Mouse (Mus musculus) brown adipose tissue, adult 24 weeks (tissue): Measurements from ENCODE around the gene Rab7. TPM values are rescaled to one million over a fixed set of nuclear protein-coding genes. Genes with fewer than 3 reads are reported as not detected.
A peak's percentile ranks its signal among the peaks of the same experiment; 100 is the strongest.
"Not testable (repeated sequence)": the region's sequence is repeated elsewhere in the genome, so short reads cannot be mapped to it uniquely, and the experiment has no call there.

Source experiments
- H3K27ac ChIP-seq: fragments of 200-500 bp; replicated peaks from 2 replicates; pipeline ENCODE4 v1.5.1; 2012; ENCODE audit warnings: low read depth, mild to moderate bottlenecking, low read length
- H3K4me1 ChIP-seq: fragments of 200-500 bp; 2 replicates; pipeline ENCODE4 v1.6.1; 2012; ENCODE audit warnings: low read length, mixed read lengths; ENCODE audit not compliant: control insufficient read depth, insufficient read depth, insufficient read length
- H3K4me3 ChIP-seq: fragments of 200-500 bp; 2 replicates; pipeline ENCODE4 v1.5.1; 2012; ENCODE audit warnings: low read depth, mild to moderate bottlenecking, low read length, moderate library complexity; ENCODE audit not compliant: insufficient read depth
- polyA plus RNA-seq: library from polyadenylated mRNA; stranded (reverse); fragments of >200 nt; gene quantifications from 2 replicates; pipeline ENCODE4 v1.2.4, GENCODE M21; 2012; ENCODE audit not compliant: missing spikeins, insufficient read depth, insufficient read length

Rab7 gene
- polyA plus RNA-seq, 1 experiment = 234 TPM

GRCm38 (mm10) chr6:87996606-87997005, 48.5 kb downstream of the Rab7 start:
- Histone ChIP-seq H3K4me1 (peaks cover 12% of the 10 kb centered on the region), H3K27ac (no peak overlapping the region), H3K4me3 (no peak overlapping the region)

GRCm38 (mm10) chr6:87995519-87995918, 49.6 kb downstream of the Rab7 start:
- H3K27ac ChIP-seq = no peak overlapping the region
- H3K4me3 ChIP-seq = no peak overlapping the region

GRCm38 (mm10) chr6:87993790-87994571, 51.1 kb downstream of the Rab7 start:
- no peak overlapping the region for H3K4me3 ChIP-seq
- H3K4me1 ChIP-seq = peaks cover 12% of the 10 kb centered on the region
- no peak overlapping the region for H3K27ac ChIP-seq

More at GRCm38 (mm10) chr6:87995519-87995918, 49.6 kb downstream of the Rab7 start:
- H3K4me1 ChIP-seq = peaks cover 12% of the 10 kb centered on the region

GRCm38 (mm10) chr6:87992733-87993132, 52.3 kb downstream of the Rab7 start:
- H3K4me1 ChIP-seq = peaks cover 12% of the 10 kb centered on the region
- H3K4me3 ChIP-seq = no peak overlapping the region

GRCm38 (mm10) chr6:87991886-87992285, 53.2 kb downstream of the Rab7 start:
- Histone ChIP-seq H3K4me3 (no peak overlapping the region), H3K27ac (no peak overlapping the region), H3K4me1 (peaks cover 12% of the 10 kb centered on the region)

More at GRCm38 (mm10) chr6:87992733-87993132, 52.3 kb downstream of the Rab7 start:
- peak overlapping the region; percentile 64; the same call in 1 of the 2 replicates for H3K27ac ChIP-seq

GRCm38 (mm10) chr6:87991216-87991615, 53.9 kb downstream of the Rab7 start:
- no peak overlapping the region for H3K27ac ChIP-seq
- H3K4me3 ChIP-seq = no peak overlapping the region
- peaks cover 12% of the 10 kb centered on the region for H3K4me1 ChIP-seq

- Histone ChIP-seq H3K4me3 (no peak overlapping the region), H3K4me1 (no peaks in the 10 kb centered on the region), H3K27ac (no peak overlapping the region)
Observed at GRCm38 (mm10) chr6:87982506-87982905, 62.6 kb downstream of the Rab7 start.

GRCm38 (mm10) chr6:87981547-87982256, 63.4 kb downstream of the Rab7 start, which contains the start of gene H1fx:
TSS of gene H1fx (minus strand) at chr6:87981637.
- H3K27ac ChIP-seq = no peak within 1 kb of the TSS
- peak within 1 kb of the TSS; percentile 54 for H3K4me3 ChIP-seq

GRCm38 (mm10) chr6:87981030-87981485, 64.0 kb downstream of the Rab7 start:
- Histone ChIP-seq H3K27ac (no peak overlapping the region), H3K4me3 (peak overlapping the region; percentile 54), H3K4me1 (no peaks in the 10 kb centered on the region)

More at GRCm38 (mm10) chr6:87981547-87982256, 63.4 kb downstream of the Rab7 start, which contains the start of gene H1fx:
- no peaks in the 10 kb centered on the region for H3K4me1 ChIP-seq

- H3K4me3 ChIP-seq = peak overlapping the region; percentile 54
- no peaks in the 10 kb centered on the region for H3K4me1 ChIP-seq
- H3K27ac ChIP-seq = no peak overlapping the region
Observed at GRCm38 (mm10) chr6:87980374-87981029, 64.6 kb downstream of the Rab7 start.

GRCm38 (mm10) chr6:87979728-87980127, 65.3 kb downstream of the Rab7 start:
- Histone ChIP-seq H3K4me3 (no peak overlapping the region), H3K27ac (no peak overlapping the region)

GRCm38 (mm10) chr6:87970041-87970440, 75.0 kb downstream of the Rab7 start:
- no peak overlapping the region for H3K27ac ChIP-seq
- H3K4me3 ChIP-seq = no peak overlapping the region
- no peaks in the 10 kb centered on the region for H3K4me1 ChIP-seq

More at GRCm38 (mm10) chr6:87979728-87980127, 65.3 kb downstream of the Rab7 start:
- H3K4me1 ChIP-seq = no peaks in the 10 kb centered on the region

- not testable (repeated sequence) for H3K4me1 ChIP-seq, H3K4me3 ChIP-seq
Observed at GRCm38 (mm10) chr6:87962457-87962856, 82.6 kb downstream of the Rab7 start.

More at GRCm38 (mm10) chr6:87962457-87962856, 82.6 kb downstream of the Rab7 start:
- H3K27ac ChIP-seq = not testable (repeated sequence)
